24 mouse cellular contexts compared by ENCODE assay signal in genomic region chr12:106618684-106619083, GRCm38 (mm10).
DNase-seq lines count a peak whose midpoint lies in the region; ATAC-seq lines count a peak whose summit lies in the region.
"Had no signal": no experiment of that assay in that cellular context is flagged by ENCODE, and none has a peak within 500 bp of the region (broad histone marks: within the 10 kb centered on the region; RNA-seq: fewer than 3 reads in every experiment).

No protein-coding gene starts in this region.

- peaks cover 17% of the 10 kb centered on the region; the same call in 1 of the 2 replicates for H3K9me3 ChIP-seq in liver, embryonic 12.5 days (replicated peaks)
- H3K9me3 ChIP-seq: embryonic facial prominence, embryonic 13.5 days; forebrain, embryonic 10.5 days; forebrain, embryonic 15.5 days; heart, embryonic 10.5 days; heart, embryonic 15.5 days; intestine, embryonic 15.5 days; lung, embryonic 15.5 days; midbrain, embryonic 13.5 days had no signal

- H3K27me3 ChIP-seq in liver, embryonic 12.5 days (replicated peaks), result no peaks in the 10 kb centered on the region
- H3K27me3 ChIP-seq: embryonic facial prominence, embryonic 13.5 days; forebrain, embryonic 15.5 days; heart, embryonic 15.5 days; intestine, embryonic 15.5 days; lung, embryonic 15.5 days; midbrain, embryonic 13.5 days; Patski had no signal

- H3K4me1 ChIP-seq in liver, embryonic 12.5 days, result no peaks in the 10 kb centered on the region
- H3K4me1 ChIP-seq: embryonic facial prominence, embryonic 13.5 days; forebrain, embryonic 10.5 days; forebrain, embryonic 15.5 days; heart, embryonic 10.5 days; heart, embryonic 15.5 days; intestine, embryonic 15.5 days; lung, embryonic 15.5 days; midbrain, embryonic 13.5 days had no signal

- H3K4me3 ChIP-seq in liver, embryonic 12.5 days, result no peak overlapping the region
- H3K4me3 ChIP-seq: embryonic facial prominence, embryonic 13.5 days; forebrain, embryonic 10.5 days; forebrain, embryonic 15.5 days; heart, embryonic 10.5 days; heart, embryonic 15.5 days; intestine, embryonic 15.5 days; lung, embryonic 15.5 days; midbrain, embryonic 13.5 days had no signal

- peak; percentile 56 for DNase-seq in left cerebral cortex, postnatal 4 days
- DNase-seq in left cerebral cortex, adult 8-10 months (ENCODE audit: low spot score in 2 of 2), result no peak
- peak; percentile 73 for DNase-seq in cerebellum, adult 11-12 months
- DNase-seq in cerebellum, adult 9-11 months, result peak; percentile 76
- no peak for DNase-seq in adrenal gland, adult (ENCODE audit: inconsistent age in 2 of 2, low spot score in 1 of 2)
- DNase-seq in kidney, adult 9 months, result no peak
- DNase-seq: adrenal gland, postnatal 14 days; gastrocnemius, postnatal 25 days; heart, adult 11 months; kidney, adult 8-10 months; kidney, postnatal 10 days; liver; thymus, postnatal 4 days had no signal

- 78% methylated on average over 6 of the region's 6 CpGs for WGBS in liver, embryonic 12.5 days (ENCODE audit: insufficient replicate concordance)

- no peak for ATAC-seq in liver, embryonic 12.5 days
- ATAC-seq: forebrain, embryonic 15.5 days; hindbrain, embryonic 16.5 days; intestine, embryonic 15.5 days; midbrain, embryonic 13.5 days; Patski had no signal

- H3K4me2 ChIP-seq in liver, embryonic 12.5 days, result no peak overlapping the region
- H3K4me2 ChIP-seq: embryonic facial prominence, embryonic 13.5 days; forebrain, embryonic 15.5 days; heart, embryonic 15.5 days; intestine, embryonic 15.5 days; lung, embryonic 15.5 days; midbrain, embryonic 13.5 days had no signal

- intact Hi-C loops in left cerebral cortex, postnatal 4 days (cut with DNase I), result no loop called here

- no peaks in the 10 kb centered on the region for H3K36me3 ChIP-seq in liver, embryonic 12.5 days
- H3K36me3 ChIP-seq: embryonic facial prominence, embryonic 13.5 days; forebrain, embryonic 10.5 days; forebrain, embryonic 15.5 days; heart, embryonic 10.5 days; heart, embryonic 15.5 days; intestine, embryonic 15.5 days; lung, embryonic 15.5 days; midbrain, embryonic 13.5 days had no signal

- no peak overlapping the region for H3K27ac ChIP-seq in liver, embryonic 12.5 days
- H3K27ac ChIP-seq: embryonic facial prominence, embryonic 13.5 days; forebrain, embryonic 10.5 days; forebrain, embryonic 15.5 days; heart, embryonic 10.5 days; heart, embryonic 15.5 days; intestine, embryonic 15.5 days; lung, embryonic 15.5 days; midbrain, embryonic 13.5 days had no signal

- H3K9ac ChIP-seq in liver, embryonic 12.5 days, result no peak overlapping the region
- H3K9ac ChIP-seq: embryonic facial prominence, embryonic 13.5 days; forebrain, embryonic 15.5 days; heart, embryonic 15.5 days; intestine, embryonic 15.5 days; lung, embryonic 15.5 days; midbrain, embryonic 13.5 days had no signal

Comparison
In these comparisons a context has a peak if more than half of its experiments do, and no peak if none do; other contexts are left out.
1. DNase-seq: peak in left cerebral cortex, postnatal 4 days (single experiment), cerebellum, adult 11-12 months (single experiment) and cerebellum, adult 9-11 months (single experiment); none in left cerebral cortex, adult 8-10 months (0 of 2), adrenal gland, adult (0 of 2) and kidney, adult 9 months (single experiment).